8 mouse cellular contexts compared by ENCODE assay signal in genomic region chr10:94408356-94409146, GRCm38 (mm10).
DNase-seq lines count a peak whose midpoint lies in the region; ATAC-seq and TF ChIP-seq lines count a peak whose summit lies in the region.

No protein-coding gene starts in this region.

- no peaks in the 10 kb centered on the region for H3K4me1 ChIP-seq in cerebellum, adult 2 months (ENCODE audit: control insufficient read depth, insufficient read depth, low read length)
- H3K4me1 ChIP-seq in lung, embryonic 14.5 days (ENCODE audit: insufficient read depth): peaks cover 6% of the 10 kb centered on the region; the same call in 1 of the 2 replicates
- H3K4me1 ChIP-seq in olfactory bulb, adult 2 months (ENCODE audit: control insufficient read depth, insufficient read depth, low read length): peaks cover 3% of the 10 kb centered on the region; the same call in 1 of the 2 replicates

- no peaks in the 10 kb centered on the region for H3K27me3 ChIP-seq in cerebellum, adult 2 months (ENCODE audit: control insufficient read depth, insufficient read depth, low read length)
- no peaks in the 10 kb centered on the region for H3K27me3 ChIP-seq in lung, embryonic 14.5 days (ENCODE audit: insufficient read depth, low read length)

- 25% methylated on average over 22 of the region's 22 CpGs for WGBS in cerebellum, adult 2 months
- 17% methylated on average over 22 of the region's 22 CpGs for WGBS in lung, embryonic 14.5 days
- WGBS in olfactory bulb, adult 2 months: 27% methylated on average over 22 of the region's 22 CpGs

- peak; percentile 90 to 94 for ATAC-seq in hematopoietic stem cell, adult 5-6 weeks (replicated peaks in 1 of 2; ENCODE audit: insufficient read depth in 1 of 2, low FRiP score in 2 of 2, low TSS enrichment in 1 of 2, low read depth in 1 of 2, poor library complexity in 2 of 2, severe bottlenecking in 2 of 2)
- ATAC-seq in lung, embryonic 14.5 days (ENCODE audit: insufficient read depth): peak; percentile 77

- TF ChIP-seq POLR2A in cerebellum, adult 2 months (IDR thresholded peaks at IDR 0.05; ENCODE audit: borderline replicate concordance, insufficient read depth, low read length): no peak
- TF ChIP-seq POLR2A in olfactory bulb, adult 2 months (IDR thresholded peaks at IDR 0.05; ENCODE audit: insufficient read depth, low read depth, low read length): no peak

- peak overlapping the region; percentile 17; the same call in 1 of the 2 replicates for H3K9ac ChIP-seq in lung, embryonic 14.5 days

- H3K36me3 ChIP-seq in lung, embryonic 14.5 days (ENCODE audit: insufficient read depth): no peaks in the 10 kb centered on the region

- DNase-seq in MN1 (ENCODE audit: low spot score): peak; percentile 87
- DNase-seq in cerebellum, adult 2 months: peak; percentile 78 to 82
- DNase-seq in forelimb bud, embryonic 11.5 days (ENCODE audit: low read depth, low spot score): peak; percentile 87
- peak; percentile 82 to 91 for DNase-seq in layer of hippocampus, adult 8-10 months (ENCODE audit: low spot score in 2 of 2)
- DNase-seq in lung, embryonic 14.5 days: peak; percentile 95
- DNase-seq in thymus, adult 18-20 months: peak; percentile 34 to 51

- peak; percentile 88 for TF ChIP-seq CTCF in cerebellum, adult 2 months (IDR thresholded peaks at IDR 0.05; ENCODE audit: borderline replicate concordance, insufficient read depth, low read depth, low read length)
- TF ChIP-seq CTCF in lung, embryonic 14.5 days (IDR thresholded peaks at IDR 0.05; ENCODE audit: low read depth): peak; percentile 99
- TF ChIP-seq CTCF in olfactory bulb, adult 2 months (IDR thresholded peaks at IDR 0.05; ENCODE audit: insufficient read depth, low read depth, low read length): peak; percentile 71

- peak overlapping the region; percentile 50 for H3K4me3 ChIP-seq in cerebellum, adult 2 months (replicated peaks; ENCODE audit: insufficient read depth, low read depth, low read length)
- H3K4me3 ChIP-seq in lung, embryonic 14.5 days (ENCODE audit: low read depth, low read length): peak overlapping the region; percentile 30
- H3K4me3 ChIP-seq in olfactory bulb, adult 2 months (ENCODE audit: insufficient read depth, low read depth, low read length): peak overlapping the region; percentile 31

- H3K9me3 ChIP-seq in lung, embryonic 14.5 days (ENCODE audit: low read depth, low read length): no peaks in the 10 kb centered on the region

- no peak overlapping the region for H3K27ac ChIP-seq in cerebellum, adult 2 months (ENCODE audit: insufficient read depth, low read length)
- no peak overlapping the region for H3K27ac ChIP-seq in lung, embryonic 14.5 days (ENCODE audit: low read depth)
- no peak overlapping the region for H3K27ac ChIP-seq in olfactory bulb, adult 2 months (ENCODE audit: insufficient read depth, low read depth, low read length)

- H3K4me2 ChIP-seq in lung, embryonic 14.5 days: peak overlapping the region; percentile 62

Comparison
In these comparisons a context has a peak if more than half of its experiments do, and no peak if none do; other contexts are left out.
1. DNase-seq: peak in every context shown above with its lines; median percentile 95 in lung, embryonic 14.5 days; 87 in MN1; 87 in forelimb bud, embryonic 11.5 days; 86 in layer of hippocampus, adult 8-10 months; 80 in cerebellum, adult 2 months; 42 in thymus, adult 18-20 months.